Mouse (Mus musculus) gastrocnemius, postnatal 25 days (tissue): ENCODE data around the gene Etv6. TPM values are rescaled to one million over a fixed set of nuclear protein-coding genes. Genes with fewer than 3 reads are reported as not detected.

Experiments
- DNase-seq: peaks from one replicate; pipeline ENCODE4 v3.0.0; 2022
- total RNA-seq, 2 experiments: library from RNA; stranded (reverse); gene quantifications; 1 replicate in 1 of 2; 2 replicates in 1 of 2; pipeline ENCODE4 v1.2.3; 2021

Gene Etv6
- total RNA-seq, 2 experiments from 2014 or later = 7.5 to 9.4 TPM

DNA sequence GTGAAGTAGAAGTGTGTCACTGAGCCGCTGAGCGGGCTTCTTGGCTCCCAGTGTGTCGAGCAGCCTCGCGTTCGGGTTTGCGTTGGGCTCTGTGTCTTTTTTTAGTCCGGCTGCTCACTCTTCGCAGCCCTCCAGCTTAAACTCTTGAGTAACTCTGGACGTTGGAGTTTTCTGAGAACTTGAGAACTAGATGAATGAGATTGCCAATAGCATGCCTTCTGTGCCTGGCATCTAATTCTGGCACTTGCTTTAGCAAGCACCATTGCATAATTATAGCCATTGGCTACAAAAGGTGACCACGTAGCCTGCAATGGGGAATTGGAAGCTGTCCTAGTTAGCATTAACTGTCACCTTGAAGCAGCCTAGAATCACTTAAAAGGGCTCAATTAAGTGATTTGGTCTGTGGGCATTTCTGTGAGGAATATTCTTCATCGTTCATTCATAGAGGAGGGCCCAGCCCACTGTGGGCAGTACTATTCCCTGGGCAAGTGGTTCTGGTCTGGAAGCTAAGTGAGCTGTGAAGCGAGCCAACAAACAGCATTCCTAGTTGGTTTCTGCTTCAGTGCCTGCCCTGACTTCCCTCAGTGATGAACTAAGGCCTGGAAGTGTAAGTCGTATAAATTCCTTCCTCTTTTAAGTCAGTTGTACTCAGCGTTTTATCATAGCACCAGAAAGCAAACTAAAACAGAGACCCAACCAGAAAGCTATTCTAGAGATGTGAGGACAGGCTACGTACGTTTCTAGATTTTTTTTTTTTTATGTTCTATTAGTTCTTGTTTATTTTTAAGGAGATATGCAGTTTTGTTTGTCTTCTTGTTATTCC lies 136.6 kb downstream of the Etv6 start:
- DNase-seq = peak; percentile 69

DNA sequence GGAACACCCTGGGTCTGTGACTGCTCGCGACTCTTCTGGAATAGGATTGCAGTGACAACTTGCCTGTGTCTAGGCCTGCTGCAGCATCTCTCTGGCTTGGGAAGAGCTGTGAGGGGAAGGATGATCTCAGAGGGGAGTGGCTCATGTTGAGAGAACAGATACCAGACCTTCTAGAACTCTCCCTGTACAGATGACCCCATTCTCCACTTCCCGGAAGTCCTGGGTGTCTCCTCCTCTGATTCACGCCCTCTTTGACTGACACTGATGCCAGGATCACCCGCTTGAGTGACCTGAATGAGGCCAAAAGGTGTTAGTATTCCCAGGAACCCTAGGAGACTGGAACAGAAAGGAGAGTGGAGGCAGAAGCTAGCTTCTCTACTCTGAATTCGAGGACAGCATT lies 137.9 kb downstream of the Etv6 start:
- DNase-seq = no peak

DNA sequence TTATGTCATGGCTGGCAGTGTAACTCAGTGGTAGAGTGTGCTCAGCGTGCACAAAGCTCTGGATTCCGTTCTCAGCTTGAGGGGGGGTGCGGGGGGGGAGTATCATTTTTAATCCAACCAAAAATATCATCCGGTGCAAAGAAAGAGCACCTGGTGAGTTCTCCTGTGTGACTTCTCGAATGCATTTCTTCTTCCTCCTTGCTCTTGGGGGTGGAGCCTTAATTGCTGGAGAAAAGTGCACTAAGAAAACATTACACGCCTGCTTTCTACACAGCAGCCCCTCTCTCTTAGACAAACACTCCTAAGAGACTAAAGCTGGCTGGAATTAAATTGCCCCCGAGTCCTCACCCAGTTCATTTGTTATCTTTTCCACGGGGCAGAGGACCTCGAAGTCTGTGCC lies 139.6 kb downstream of the Etv6 start:
- no peak for DNase-seq

DNA sequence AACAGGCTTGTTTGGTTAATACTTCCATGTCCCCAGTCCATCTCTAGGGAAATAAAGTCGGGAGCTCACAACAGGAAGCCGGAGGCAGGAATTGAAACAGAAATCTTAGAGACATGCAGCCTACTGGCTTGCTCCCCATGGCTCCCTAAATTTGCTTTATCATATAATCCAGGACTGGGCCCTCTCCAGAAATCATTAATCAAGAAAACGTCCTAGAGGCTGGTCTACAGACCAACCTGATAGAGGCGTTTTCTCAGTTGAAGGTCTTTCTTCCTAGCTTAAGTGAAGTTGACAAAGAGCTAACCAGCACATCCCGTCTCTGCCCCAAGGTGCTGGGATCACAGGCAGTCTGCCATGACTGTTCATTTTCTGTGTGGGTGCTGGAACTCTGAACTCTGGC lies 141.7 kb downstream of the Etv6 start:
- no peak for DNase-seq

DNA sequence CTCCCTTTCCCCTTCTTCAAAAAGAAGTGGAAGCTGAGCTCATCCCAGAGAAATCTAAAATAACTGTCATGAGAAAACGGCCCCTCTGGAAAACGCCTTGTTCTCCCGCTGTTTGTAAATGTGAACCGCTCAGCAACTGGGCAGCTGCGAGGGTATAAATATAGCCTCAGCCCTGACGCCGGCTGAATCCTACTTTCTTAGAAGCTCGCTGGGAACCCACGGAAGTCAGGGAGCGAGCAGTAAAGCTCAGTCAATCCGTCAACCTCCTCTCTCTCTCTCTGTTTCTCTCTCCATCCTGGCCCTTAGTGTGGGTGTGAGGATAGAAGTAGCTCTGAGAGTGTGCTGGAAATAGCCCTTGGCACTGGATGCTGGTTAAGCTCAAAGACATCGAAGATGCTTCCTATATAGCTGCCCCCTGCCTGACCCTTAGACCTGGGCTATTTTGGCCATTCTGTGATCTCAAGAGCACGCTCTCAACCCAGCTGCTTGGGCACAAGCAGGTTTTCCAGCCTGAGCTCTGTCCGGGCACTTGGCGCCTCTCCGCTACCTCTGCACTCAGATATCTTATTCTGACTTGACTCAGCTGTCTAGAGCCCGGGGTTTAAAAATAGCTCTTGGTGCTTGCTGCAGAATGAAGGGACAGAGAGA lies 146.9 kb downstream of the Etv6 start:
- DNase-seq = peak; percentile 60

DNA sequence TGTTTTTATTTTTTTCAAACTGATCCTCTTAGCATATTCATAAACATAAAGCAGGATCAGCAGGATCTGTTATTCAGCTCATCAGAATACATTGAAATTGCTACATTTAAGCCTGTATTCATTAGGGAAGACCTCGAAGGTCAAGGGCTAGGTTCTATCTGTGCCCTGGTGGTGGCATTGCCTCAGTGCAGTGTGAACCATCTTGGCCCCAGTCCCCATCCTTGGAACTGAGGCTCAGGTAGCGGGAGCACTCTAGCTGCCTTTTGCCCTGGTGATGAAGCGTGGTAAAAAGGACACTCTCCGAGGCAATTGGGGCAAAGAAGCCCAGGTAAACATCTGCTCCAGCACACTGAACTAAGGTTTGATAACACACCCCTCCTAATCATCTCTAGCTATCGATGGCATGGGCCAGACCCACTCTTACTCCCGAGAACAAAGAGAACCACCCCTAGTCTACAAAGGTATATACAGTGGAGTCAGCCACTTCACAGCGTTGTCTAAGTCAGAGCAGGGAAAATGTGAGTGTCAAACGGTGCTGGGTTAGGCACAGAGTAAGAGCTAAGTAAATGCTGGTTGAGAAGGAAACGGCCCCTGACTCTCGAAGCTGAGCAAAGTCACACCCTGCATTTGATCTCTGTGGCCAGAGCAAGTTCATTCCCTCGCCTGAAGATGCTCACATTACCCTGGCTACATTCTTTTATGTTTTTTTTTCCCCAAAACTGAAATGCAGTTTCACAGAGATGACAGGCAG lies 148.3 kb downstream of the Etv6 start:
- DNase-seq = no peak

DNA sequence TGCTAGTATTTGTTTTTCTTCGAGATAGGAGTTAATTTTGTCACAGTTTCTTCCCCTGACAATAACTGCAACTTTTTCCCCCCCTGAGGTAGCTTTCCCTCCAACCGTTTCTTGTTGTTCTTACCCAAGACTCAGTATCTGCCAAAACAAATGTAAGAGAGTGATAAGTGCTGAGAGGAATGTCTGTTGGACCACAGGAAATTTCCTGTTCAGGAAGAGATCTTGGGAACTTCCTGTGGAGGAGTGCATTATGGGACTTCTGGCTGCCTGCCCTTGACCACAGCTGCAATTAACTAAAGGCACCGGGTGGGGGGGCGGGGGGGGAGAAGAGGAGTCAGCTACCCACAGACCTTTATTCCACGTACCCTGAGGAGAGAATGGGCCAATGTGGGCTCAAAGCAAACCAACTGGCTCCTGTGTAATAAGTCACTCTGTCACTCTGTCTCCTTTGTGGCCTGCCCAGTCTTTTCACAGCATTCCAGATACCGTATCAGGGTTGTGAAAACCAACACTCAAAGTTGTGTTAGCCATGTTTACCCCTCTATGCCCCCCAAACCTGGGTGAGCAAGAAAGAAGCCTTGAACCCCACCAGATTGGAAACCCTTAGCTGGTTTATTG lies 150.9 kb downstream of the Etv6 start:
- DNase-seq = no peak

DNA sequence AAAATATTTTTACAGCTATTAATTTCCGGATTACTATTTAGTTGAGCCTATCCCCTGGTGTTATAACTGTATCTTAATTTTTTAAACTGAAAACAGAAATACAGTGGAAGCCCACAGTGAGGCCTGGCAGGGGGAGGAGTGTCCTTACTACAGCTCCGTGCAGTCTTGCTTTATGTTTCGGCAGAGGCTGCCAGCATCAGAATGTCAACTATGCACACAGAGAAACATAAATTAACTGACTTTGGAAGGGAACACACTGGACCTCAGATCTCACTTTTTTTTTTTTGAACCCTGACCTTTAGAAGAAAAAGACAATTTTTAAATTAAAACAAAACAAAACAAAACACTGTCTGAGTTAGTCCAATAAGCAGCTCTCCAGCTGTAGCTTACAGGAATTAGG lies 153.2 kb downstream of the Etv6 start:
- DNase-seq = no peak

DNA sequence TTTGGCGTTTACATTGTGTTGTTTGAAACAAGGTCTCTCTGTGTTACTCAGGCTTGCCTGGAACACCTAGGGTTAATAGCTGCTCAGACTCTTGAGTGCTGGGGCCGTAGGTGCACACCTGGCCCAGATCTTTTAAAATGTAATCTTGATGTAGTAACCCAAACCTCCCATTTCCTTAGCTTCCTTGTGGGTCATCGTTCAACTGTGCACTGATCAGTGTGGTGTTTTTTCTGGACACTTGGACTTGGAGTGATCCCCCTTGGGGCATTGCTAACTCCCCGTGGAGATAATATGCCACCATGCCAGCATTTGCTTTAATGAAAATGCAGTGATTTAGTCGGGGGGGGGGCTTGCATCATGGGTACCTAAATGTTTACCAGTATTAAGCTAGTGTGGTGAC lies 153.7 kb downstream of the Etv6 start:
- DNase-seq = no peak

DNA sequence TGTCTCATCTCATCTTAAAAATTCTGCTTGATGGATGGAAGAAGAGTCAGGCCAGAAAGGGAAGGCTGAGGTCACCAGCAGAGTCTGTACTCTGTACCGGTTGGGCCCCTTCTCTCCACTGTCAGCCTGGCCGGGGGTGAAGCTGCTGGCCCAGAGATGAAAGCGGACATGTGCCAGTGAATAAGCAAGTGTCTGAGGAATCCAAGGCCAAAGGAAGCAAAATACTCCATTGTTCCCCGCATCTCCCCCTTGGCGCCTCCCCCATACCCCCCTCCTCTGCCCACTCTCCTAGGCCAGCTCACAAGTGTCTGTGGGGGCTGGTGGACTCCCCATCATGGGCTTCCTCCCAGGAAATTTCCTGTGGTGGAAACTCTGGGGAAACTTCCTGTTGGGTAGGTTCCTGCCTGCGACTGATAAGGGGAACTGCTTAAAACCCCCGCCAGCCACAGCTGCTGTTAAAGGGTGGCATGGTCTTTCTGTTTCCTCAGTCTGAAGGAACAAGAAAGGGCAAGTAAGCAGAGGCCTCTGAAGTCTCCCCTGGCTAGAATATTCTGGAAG lies 154.2 kb downstream of the Etv6 start:
- DNase-seq = peak; percentile 32

DNA sequence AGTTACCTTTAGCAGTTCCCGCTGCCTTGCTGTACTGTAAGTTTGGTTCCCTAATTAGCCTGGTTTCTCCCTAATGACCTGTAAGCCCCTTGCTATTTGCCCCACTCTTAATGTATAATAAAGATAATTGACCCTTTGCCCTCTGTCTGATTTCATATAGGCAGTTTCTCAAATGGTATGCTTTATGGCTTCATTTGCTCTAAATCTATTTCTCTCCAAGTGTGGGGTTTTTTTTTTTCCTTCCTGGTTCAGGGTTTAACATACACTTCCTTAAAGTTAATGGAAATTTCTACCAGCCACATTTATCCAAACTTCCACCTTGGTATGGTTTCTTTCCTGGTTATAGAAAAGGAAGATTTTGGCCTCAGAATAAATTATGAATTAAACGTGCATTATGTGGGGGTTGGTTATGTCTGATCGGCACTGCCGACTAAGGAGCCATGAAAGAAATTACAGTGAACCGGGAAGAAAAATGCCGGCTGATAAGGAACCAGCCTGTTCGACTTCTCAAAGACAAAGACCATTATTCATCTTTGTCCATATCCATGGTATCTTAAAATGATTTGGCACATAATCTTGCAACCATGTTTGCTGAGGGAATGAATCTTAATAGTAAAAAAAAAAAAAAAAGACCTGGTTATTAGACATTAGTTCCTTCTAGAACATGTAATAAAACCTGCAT lies 155.2 kb downstream of the Etv6 start:
- DNase-seq = no peak

DNA sequence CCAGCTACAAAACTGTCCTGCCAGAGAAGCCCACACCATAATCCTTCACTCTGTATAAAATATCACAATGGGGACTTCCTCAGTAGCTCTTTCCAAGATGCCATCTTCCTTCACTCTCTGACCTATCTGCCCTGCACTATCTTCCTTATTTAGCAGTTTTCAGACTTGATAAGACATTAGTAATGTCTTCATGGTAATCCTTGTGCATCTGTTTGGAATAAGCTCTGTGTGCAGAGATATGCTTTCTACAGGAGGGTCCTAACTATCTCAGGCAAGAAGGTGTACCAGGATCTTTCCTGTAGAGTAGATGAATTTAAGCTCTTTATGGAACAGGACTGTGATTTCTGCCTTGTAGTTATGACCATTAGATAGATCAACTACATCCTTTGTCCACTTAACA lies 157.2 kb downstream of the Etv6 start:
- DNase-seq = no peak

DNA sequence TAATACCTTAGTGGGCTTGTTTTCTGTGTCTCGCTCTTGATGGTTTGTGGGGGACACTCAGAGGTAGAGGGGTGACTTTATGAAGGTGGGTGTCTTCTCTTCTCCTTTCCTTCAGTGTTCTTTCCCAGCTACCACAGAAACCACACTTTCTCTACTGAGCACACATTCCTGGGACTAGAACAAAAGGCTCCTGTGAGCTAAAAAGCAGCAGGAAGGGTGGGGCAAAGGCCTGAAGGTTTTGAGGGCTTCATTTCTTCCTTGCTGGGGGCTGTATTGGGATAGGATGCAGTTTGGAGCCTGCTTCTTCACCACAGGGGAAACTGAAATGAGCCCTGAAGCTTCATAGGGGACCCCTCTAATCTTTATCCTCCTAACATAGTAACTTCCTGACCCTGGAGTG lies 164.4 kb downstream of the Etv6 start:
- DNase-seq = no peak

DNA sequence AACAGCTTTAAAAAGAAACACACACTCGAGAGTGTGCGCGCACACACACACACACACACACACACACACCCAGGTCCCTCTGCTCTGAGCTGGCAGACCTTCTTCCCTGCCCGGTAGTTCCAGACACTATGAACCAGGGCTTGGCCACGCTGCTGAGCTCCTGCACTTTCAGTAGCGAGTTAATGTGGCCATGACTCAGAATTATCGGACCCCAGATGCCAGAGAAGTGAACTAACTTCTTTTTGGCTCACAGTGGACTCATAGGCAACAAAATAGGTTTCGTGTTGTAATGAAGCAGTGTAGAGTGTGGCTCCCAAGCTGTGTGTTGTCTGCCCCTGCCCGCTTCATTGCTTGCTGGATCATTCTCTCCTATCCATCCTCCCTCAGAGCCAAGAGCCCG lies 165.1 kb downstream of the Etv6 start:
- peak; percentile 24 for DNase-seq

DNA sequence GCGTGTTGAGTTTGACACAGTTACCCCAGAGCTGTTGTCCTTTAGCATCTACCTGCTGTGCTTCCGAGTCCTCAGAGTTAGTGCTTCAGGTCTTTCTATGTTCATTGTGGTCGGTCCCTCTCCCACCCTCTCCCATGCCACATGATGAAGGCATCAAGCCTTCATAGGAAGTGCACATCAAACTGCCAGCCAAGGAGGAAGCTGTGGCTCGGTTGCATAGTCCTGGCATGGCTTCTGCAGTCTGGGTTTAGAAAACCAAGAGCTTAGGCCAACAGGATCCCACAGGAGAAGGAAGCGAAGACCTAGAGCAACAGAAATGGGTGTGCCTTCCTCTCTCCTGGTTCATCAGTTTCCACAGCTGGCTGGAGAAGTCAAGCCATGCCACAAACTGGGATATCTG lies 166.7 kb downstream of the Etv6 start:
- no peak for DNase-seq

DNA sequence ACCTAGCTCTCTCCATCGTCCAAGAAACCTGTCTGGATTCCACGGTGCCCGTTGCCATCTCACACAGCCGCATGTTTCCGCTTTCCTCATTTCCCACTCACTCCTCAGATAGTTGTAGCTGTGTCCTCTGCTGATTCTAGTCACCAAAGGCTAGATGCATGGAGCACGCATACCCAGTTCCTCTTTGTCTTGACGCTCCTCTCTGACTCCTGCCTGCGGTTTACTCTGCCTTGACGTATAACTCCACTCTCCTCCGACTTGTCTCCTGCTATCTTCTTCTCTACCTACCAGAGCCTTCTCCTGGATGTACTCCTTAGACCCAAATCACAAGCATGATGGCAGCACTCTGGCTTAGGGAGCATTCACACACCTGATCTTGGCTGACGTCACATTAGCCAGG lies 169.7 kb downstream of the Etv6 start:
- DNase-seq = no peak

DNA sequence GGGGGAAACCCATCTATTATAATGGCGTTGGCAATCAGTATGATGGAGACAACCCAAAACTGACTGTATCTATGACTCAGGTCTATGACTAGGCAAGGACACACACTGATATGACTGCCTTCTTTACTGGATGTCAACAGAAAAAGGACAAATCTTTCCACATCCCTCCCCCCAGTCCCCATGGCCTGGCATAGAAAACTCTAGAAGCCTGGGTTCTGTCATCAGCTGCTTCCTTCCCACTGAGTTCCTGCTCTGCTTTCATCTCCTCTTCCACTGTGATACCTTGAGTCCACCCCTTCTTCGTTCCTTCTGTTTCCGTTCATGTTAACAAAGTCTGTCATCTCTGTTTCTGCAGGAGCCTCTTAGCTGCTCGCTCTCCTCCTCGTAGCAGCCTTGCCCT lies 170.2 kb downstream of the Etv6 start:
- DNase-seq = no peak

DNA sequence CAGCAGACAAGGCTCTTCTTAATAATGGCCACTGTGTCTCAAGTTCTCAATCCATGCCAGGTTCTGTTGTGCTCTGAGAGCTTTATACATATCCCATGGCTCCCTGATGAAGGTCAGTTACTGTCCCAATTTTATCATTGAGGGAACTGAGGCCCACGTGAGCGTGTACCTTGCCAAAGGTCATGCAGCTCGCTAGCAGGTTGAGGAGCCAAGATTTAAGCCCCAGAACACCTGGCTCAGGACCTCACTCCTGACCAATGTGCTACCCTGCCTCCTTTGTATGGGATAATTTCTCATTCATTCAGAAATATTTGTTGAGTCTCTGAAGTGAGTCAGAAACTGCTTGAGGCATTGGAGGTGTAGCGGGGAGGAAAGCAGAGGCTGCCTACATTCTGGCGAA lies 170.8 kb downstream of the Etv6 start:
- no peak for DNase-seq

DNA sequence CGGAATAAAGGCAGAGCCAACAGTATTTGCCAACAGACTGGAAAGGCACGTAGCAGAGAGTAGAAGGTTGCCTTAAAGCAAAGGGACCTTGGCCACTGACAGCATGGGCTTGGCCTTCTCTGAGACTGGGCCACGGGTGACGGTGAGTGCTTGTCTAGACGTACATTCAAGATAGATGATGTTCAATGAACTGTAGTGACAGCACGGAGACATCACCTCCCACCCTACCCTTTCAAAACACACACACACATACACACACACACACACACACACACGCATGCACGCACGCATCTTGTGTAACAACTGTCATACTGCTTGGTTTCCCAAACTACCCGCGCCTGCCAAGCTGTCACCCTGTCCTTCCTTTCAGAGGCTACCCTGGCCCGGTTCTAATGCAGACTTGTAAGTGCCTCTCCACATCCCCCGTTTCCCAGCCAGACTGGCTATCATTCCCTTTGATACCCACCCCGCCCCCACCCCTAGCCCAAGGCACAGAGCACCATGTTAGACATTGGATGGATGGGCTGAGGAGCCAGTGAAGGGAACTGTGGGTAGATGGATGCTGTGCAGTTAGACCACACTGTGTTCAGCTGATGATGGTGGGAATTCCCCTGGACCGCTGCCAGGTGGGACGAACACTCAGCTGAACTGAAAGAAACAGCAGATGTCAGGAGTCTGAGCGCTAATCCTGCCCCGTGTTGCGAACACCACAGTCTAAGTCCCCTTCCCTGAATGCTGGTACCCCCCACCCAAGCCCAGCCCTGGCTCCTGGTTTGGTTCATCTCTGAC lies 172.1 kb downstream of the Etv6 start:
- no peak for DNase-seq

DNA sequence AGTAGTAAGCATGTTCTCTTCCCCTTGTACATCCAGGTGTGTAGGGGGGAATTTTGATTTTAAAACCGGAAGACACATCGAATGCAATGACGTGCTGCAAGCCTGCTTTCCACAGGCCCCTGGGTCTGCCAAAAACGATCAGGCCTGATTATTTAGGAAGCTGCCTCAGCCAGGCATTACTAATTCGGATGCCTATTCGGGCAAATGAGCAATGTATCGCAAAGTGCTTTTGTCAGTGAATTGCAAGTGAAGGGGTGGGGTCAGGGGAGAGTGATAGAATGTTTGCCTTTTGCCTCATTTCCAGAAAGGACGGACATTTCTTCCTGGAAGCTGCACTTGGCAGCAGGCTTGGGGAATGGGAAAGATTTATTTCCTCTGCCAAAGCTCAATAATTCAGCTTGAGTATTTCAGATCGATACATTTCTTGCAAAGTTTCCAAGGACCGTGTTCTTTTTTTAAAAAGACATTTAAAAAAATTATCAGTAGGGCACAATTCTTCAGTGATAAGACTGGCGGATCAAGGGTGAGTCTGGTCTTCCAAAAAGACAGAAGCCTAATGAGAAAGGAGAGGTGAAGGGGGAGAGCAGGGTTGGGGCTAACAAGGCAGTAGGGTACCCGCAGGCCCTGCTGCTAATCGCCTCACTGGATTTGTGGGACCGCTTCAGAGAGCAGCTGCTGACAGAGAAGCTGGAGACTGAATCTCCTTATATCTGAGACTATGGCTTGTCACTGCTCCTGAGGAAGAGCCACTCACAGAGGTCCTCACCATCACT lies 172.9 kb downstream of the Etv6 start:
- no peak for DNase-seq
